Comparison of ENCODE assay signal across 8 mouse cellular contexts in genomic region chr8:84702963-84703465, GRCm38 (mm10). TPM values are rescaled to one million over a fixed set of nuclear protein-coding genes. Genes with fewer than 3 reads are reported as not detected.
DNase-seq lines count a peak whose midpoint lies in the region; ATAC-seq and TF ChIP-seq lines count a peak whose summit lies in the region.

No protein-coding gene starts in this region.

- no peak overlapping the region for H3K4me3 ChIP-seq in layer of hippocampus, adult 2 months
- peak overlapping the region; percentile 70 for H3K4me3 ChIP-seq in brown adipose tissue, adult 24 weeks (ENCODE audit: insufficient read depth, low read depth, low read length)
- H3K4me3 ChIP-seq in heart, embryonic 16.5 days (ENCODE audit: low read length), result peak overlapping the region; percentile 48
- peak overlapping the region; percentile 83 for H3K4me3 ChIP-seq in liver, embryonic 12.5 days

- no peak for DNase-seq in layer of hippocampus, adult 2 months (ENCODE audit: low spot score in 2 of 2)
- DNase-seq in layer of hippocampus, adult 9-10 months (ENCODE audit: low spot score), result no peak
- no peak for DNase-seq in yolk sac, embryonic 10.5 days (ENCODE audit: low spot score)
- DNase-seq in left cerebral cortex, postnatal 14 days (ENCODE audit: low spot score in 2 of 2), result no peak

- no peaks in the 10 kb centered on the region for H3K9me3 ChIP-seq in heart, embryonic 16.5 days (replicated peaks; ENCODE audit: control insufficient read depth, low read length)
- H3K9me3 ChIP-seq in liver, embryonic 12.5 days (replicated peaks), result no peaks in the 10 kb centered on the region

- H3K9ac ChIP-seq in heart, embryonic 16.5 days (ENCODE audit: low read length), result peak overlapping the region; percentile 1; the same call in 1 of the 2 replicates
- peak overlapping the region; percentile 97 for H3K9ac ChIP-seq in liver, embryonic 12.5 days

- peaks cover 11% of the 10 kb centered on the region for H3K36me3 ChIP-seq in heart, embryonic 16.5 days (ENCODE audit: control insufficient read depth, insufficient read depth)
- peaks cover 43% of the 10 kb centered on the region for H3K36me3 ChIP-seq in liver, embryonic 12.5 days

- 72% methylated on average over 6 of the region's 6 CpGs for WGBS in heart, embryonic 16.5 days
- WGBS in liver, embryonic 12.5 days (ENCODE audit: insufficient replicate concordance), result 26% methylated on average over 6 of the region's 6 CpGs

- ATAC-seq in heart, embryonic 16.5 days (replicated peaks; ENCODE audit: extremely low read depth, insufficient read depth, low FRiP score), result no peak
- no peak for ATAC-seq in liver, embryonic 12.5 days
- ATAC-seq in granulocyte monocyte progenitor cell, adult 5-6 weeks (replicated peaks; ENCODE audit: poor library complexity, severe bottlenecking), result no peak

- H3K27me3 ChIP-seq in heart, embryonic 16.5 days (ENCODE audit: control insufficient read depth, insufficient read depth, low read length), result peaks cover 35% of the 10 kb centered on the region
- H3K27me3 ChIP-seq in liver, embryonic 12.5 days (replicated peaks), result peaks cover 30% of the 10 kb centered on the region

- H3K4me2 ChIP-seq in heart, embryonic 16.5 days (ENCODE audit: low read depth, low read length), result peak overlapping the region; percentile 58
- H3K4me2 ChIP-seq in liver, embryonic 12.5 days, result peak overlapping the region; percentile 96

- intact Hi-C loops in left cerebral cortex, postnatal 14 days (cut with DNase I), result no loop called here

- TF ChIP-seq CTCF in layer of hippocampus, adult 2 months (conservative IDR thresholded peaks at IDR 0.05), result no peak

- H3K4me1 ChIP-seq in brown adipose tissue, adult 24 weeks (ENCODE audit: control insufficient read depth, insufficient read depth, insufficient read length, low read length), result peaks cover 24% of the 10 kb centered on the region
- H3K4me1 ChIP-seq in heart, embryonic 16.5 days (ENCODE audit: control insufficient read depth, insufficient read depth, low read length), result peaks cover 45% of the 10 kb centered on the region
- H3K4me1 ChIP-seq in liver, embryonic 12.5 days, result peaks cover 84% of the 10 kb centered on the region

- H3K27ac ChIP-seq in layer of hippocampus, adult 2 months, result peak overlapping the region; percentile 85
- H3K27ac ChIP-seq in brown adipose tissue, adult 24 weeks (replicated peaks; ENCODE audit: low read depth, low read length), result peak overlapping the region; percentile 96
- H3K27ac ChIP-seq in heart, embryonic 16.5 days (ENCODE audit: low read length), result peak overlapping the region; percentile 49; the same call in 1 of the 2 replicates
- peak overlapping the region; percentile 97 for H3K27ac ChIP-seq in liver, embryonic 12.5 days

RNA-seq across cellular contexts. Expression of gene Lyl1, which starts 1.8 kb away (rescaled TPM):
- total RNA-seq in layer of hippocampus, adult 2 months (2021), result 1 to 10 TPM; 2.3 to 2.6 TPM
- 2.9 and 3.1 TPM in 2 replicates for polyA plus RNA-seq in brown adipose tissue, adult 24 weeks (2012; ENCODE audit: insufficient read depth, insufficient read length, missing spikeins)
- 10.2 and 12.0 TPM in 2 replicates for polyA plus RNA-seq in heart, embryonic 16.5 days (2015; fragmentation: Nextera tagmentation; extraction: Ambion mirVana)
- 82.3 and 83.1 TPM in 2 replicates for polyA plus RNA-seq in liver, embryonic 12.5 days (2016; fragmentation: Nextera tagmentation; extraction: Ambion mirVana)
- 82.1 and 133 TPM in 2 replicates for total RNA-seq in granulocyte monocyte progenitor cell, adult 5-6 weeks (2014; fragmentation: Nextera tagmentation)
- 65.9 and 73.3 TPM in 2 replicates for total RNA-seq in granulocyte monocyte progenitor cell, adult 5-6 weeks (2017)
- 1 to 10 TPM; 2.7 to 4.3 TPM for total RNA-seq in left cerebral cortex, postnatal 14 days (2021)

RNA-seq across cellular contexts. Expression of gene Nacc1, which starts 15.4 kb away (rescaled TPM):
- 10 to 100 TPM; 91.8 to 93.9 TPM for total RNA-seq in layer of hippocampus, adult 2 months (2021)
- polyA plus RNA-seq in brown adipose tissue, adult 24 weeks (2012; ENCODE audit: insufficient read depth, insufficient read length, missing spikeins), result 19.0 and 22.9 TPM in 2 replicates
- polyA plus RNA-seq in heart, embryonic 16.5 days (2015; fragmentation: Nextera tagmentation; extraction: Ambion mirVana), result 11.7 and 14.4 TPM in 2 replicates
- 12.5 and 12.9 TPM in 2 replicates for polyA plus RNA-seq in liver, embryonic 12.5 days (2016; fragmentation: Nextera tagmentation; extraction: Ambion mirVana)
- 92.9 and 98.1 TPM in 2 replicates for total RNA-seq in granulocyte monocyte progenitor cell, adult 5-6 weeks (2014; fragmentation: Nextera tagmentation)
- total RNA-seq in granulocyte monocyte progenitor cell, adult 5-6 weeks (2017), result 46.5 and 59.2 TPM in 2 replicates
- 10 to 100 TPM; 90.2 to 91.9 TPM for total RNA-seq in left cerebral cortex, postnatal 14 days (2021)

RNA-seq across cellular contexts. Expression of gene Trmt1, which starts 16.9 kb away (rescaled TPM):
- total RNA-seq in layer of hippocampus, adult 2 months (2021), result 100 to 1,000 TPM; 109 to 113 TPM
- 25.1 and 33.4 TPM in 2 replicates for polyA plus RNA-seq in brown adipose tissue, adult 24 weeks (2012; ENCODE audit: insufficient read depth, insufficient read length, missing spikeins)
- 43.2 and 46.7 TPM in 2 replicates for polyA plus RNA-seq in heart, embryonic 16.5 days (2015; fragmentation: Nextera tagmentation; extraction: Ambion mirVana)
- 57.3 and 62.0 TPM in 2 replicates for polyA plus RNA-seq in liver, embryonic 12.5 days (2016; fragmentation: Nextera tagmentation; extraction: Ambion mirVana)
- total RNA-seq in granulocyte monocyte progenitor cell, adult 5-6 weeks (2014; fragmentation: Nextera tagmentation), result 76.9 and 123 TPM in 2 replicates
- total RNA-seq in granulocyte monocyte progenitor cell, adult 5-6 weeks (2017), result 73.8 and 95.9 TPM in 2 replicates
- total RNA-seq in left cerebral cortex, postnatal 14 days (2021), result 10 to 100 TPM; 89.3 to 96.7 TPM

RNA-seq across cellular contexts. Expression of gene G430095P16Rik, which starts 19.8 kb away (rescaled TPM):
- under 1 TPM in 1 of 2 experiments, not detected in 1; 0.54 TPM for total RNA-seq in layer of hippocampus, adult 2 months (2021)
- 1.9 TPM in 1 of 2 replicates, not detected in the other for polyA plus RNA-seq in brown adipose tissue, adult 24 weeks (2012; ENCODE audit: insufficient read depth, insufficient read length, missing spikeins)
- polyA plus RNA-seq in heart, embryonic 16.5 days (2015; fragmentation: Nextera tagmentation; extraction: Ambion mirVana), result 3.1 and 4.7 TPM in 2 replicates
- 11.0 and 12.0 TPM in 2 replicates for polyA plus RNA-seq in liver, embryonic 12.5 days (2016; fragmentation: Nextera tagmentation; extraction: Ambion mirVana)
- total RNA-seq in granulocyte monocyte progenitor cell, adult 5-6 weeks (2014; fragmentation: Nextera tagmentation), result 11.0 and 17.9 TPM in 2 replicates
- total RNA-seq in granulocyte monocyte progenitor cell, adult 5-6 weeks (2017), result 4.4 and 4.8 TPM in 2 replicates
- not detected for total RNA-seq in left cerebral cortex, postnatal 14 days (2021)

RNA-seq across cellular contexts. Expression of gene Ier2, which starts 40.4 kb away (rescaled TPM):
- total RNA-seq in layer of hippocampus, adult 2 months (2021), result 1 to 10 TPM; 5.1 to 7.2 TPM
- 17.2 and 62.3 TPM in 2 replicates for polyA plus RNA-seq in brown adipose tissue, adult 24 weeks (2012; ENCODE audit: insufficient read depth, insufficient read length, missing spikeins)
- 43.0 and 43.3 TPM in 2 replicates for polyA plus RNA-seq in heart, embryonic 16.5 days (2015; fragmentation: Nextera tagmentation; extraction: Ambion mirVana)
- polyA plus RNA-seq in liver, embryonic 12.5 days (2016; fragmentation: Nextera tagmentation; extraction: Ambion mirVana), result 36.4 and 37.4 TPM in 2 replicates
- 33.3 and 44.1 TPM in 2 replicates for total RNA-seq in granulocyte monocyte progenitor cell, adult 5-6 weeks (2014; fragmentation: Nextera tagmentation)
- 40.7 and 47.6 TPM in 2 replicates for total RNA-seq in granulocyte monocyte progenitor cell, adult 5-6 weeks (2017)
- total RNA-seq in left cerebral cortex, postnatal 14 days (2021), result 10 to 100 TPM; 12.6 to 14.8 TPM

Comparison
In these comparisons a context has a peak if more than half of its experiments do, and no peak if none do; other contexts are left out.
1. RNA of gene Lyl1, which starts 1.8 kb away (total RNA-seq): 65.9 to 133 TPM in granulocyte monocyte progenitor cell, adult 5-6 weeks; 2.7 to 4.3 TPM in left cerebral cortex, postnatal 14 days and 2.3 to 2.6 TPM in layer of hippocampus, adult 2 months; every median in the first group is over 10 times any median in the second.
2. Peak in every context shown above with its lines, with median percentiles within 50 percentile points of each other: H3K27ac ChIP-seq.